Mouse (Mus musculus) liver, postnatal 0 days (tissue): Measurements from ENCODE around the gene Klf4. TPM values are rescaled to one million over a fixed set of nuclear protein-coding genes. Genes with fewer than 3 reads are reported as not detected.

Experiments
- ATAC-seq: fragments of 200-750 bp; cut with Nextera tagmentation; 2 replicates; pipeline ENCODE4 v1.8.0; 2017; ENCODE audit warnings: mild to moderate bottlenecking, moderate library complexity
- DNase-seq: peaks from one replicate; pipeline ENCODE4 v3.0.0-alpha.2; 2016
- H3K27ac ChIP-seq: fragments of 300-500 bp; sonication (generic); 2 replicates; pipeline ENCODE4 v1.5.1; 2014; ENCODE audit warnings: antibody characterized with exemption, moderate library complexity, mild to moderate bottlenecking, low read depth
- H3K27me3 ChIP-seq: fragments of 300-500 bp; sonication (generic); 2 replicates; pipeline ENCODE4 v1.6.1; 2014; ENCODE audit warnings: low read length, control low read depth, mixed read lengths; ENCODE audit not compliant: insufficient read depth
- H3K36me3 ChIP-seq: fragments of 300-500 bp; sonication (generic); replicated peaks from 2 replicates; pipeline ENCODE4 v1.6.1; 2014; ENCODE audit warnings: mild to moderate bottlenecking, control low read depth, low read length, moderate library complexity, mixed read lengths; ENCODE audit not compliant: insufficient read depth
- H3K4me1 ChIP-seq: fragments of 300-500 bp; sonication (generic); 2 replicates; pipeline ENCODE4 v1.6.1; 2014; ENCODE audit warnings: antibody characterized with exemption, mild to moderate bottlenecking, control low read depth; ENCODE audit not compliant: insufficient read depth
- H3K4me2 ChIP-seq: fragments of 300-500 bp; sonication (generic); 2 replicates; pipeline ENCODE4 v1.6.1; 2014; ENCODE audit warnings: low read depth, mild to moderate bottlenecking, low read length, moderate library complexity, mixed read lengths
- H3K4me3 ChIP-seq: fragments of 300-500 bp; sonication (generic); 2 replicates; pipeline ENCODE4 v1.5.1; 2014; ENCODE audit warnings: low read depth, low read length
- H3K9ac ChIP-seq: fragments of 300-500 bp; sonication (generic); replicated peaks from 2 replicates; pipeline ENCODE4 v1.6.1; 2014; ENCODE audit warnings: mild to moderate bottlenecking, moderate library complexity
- H3K9me3 ChIP-seq: fragments of 300-500 bp; sonication (generic); 2 replicates; pipeline ENCODE4 v1.6.1; 2016; ENCODE audit warnings: mild to moderate bottlenecking, control low read depth, low read length, mixed read lengths
- CTCF ChIP-seq: sonication (generic); IDR thresholded peaks from 2 replicates; pipeline ENCODE4 v1.5.1; 2016; ENCODE audit warnings: antibody characterized with exemption, low read depth
- EP300 ChIP-seq: IDR thresholded peaks from 2 replicates; pipeline ENCODE4 v1.6.1; 2016; ENCODE audit warnings: antibody characterized with exemption, low read depth, mild to moderate bottlenecking
- WGBS: fragments of 180-500 bp; shearing (Covaris S2); extraction: QIAGEN DNeasy Blood & Tissue Kit; methylation state at CpG from one replicate; pipeline ENCODE4 v1.1.7; 2014; ENCODE audit not compliant: insufficient replicate concordance; 5-methylcytosine and 5-hydroxymethylcytosine counted together
- polyA plus RNA-seq: library from polyadenylated mRNA; unstranded; fragments of >200 nt; fragmentation: Nextera tagmentation; extraction: Ambion mirVana; gene quantifications from 2 replicates; pipeline ENCODE4 v1.2.1, GENCODE M21; 2015

Gene Klf4
- polyA plus RNA-seq, 1 experiment from 2014 or later: 1.1 TPM

DNA sequence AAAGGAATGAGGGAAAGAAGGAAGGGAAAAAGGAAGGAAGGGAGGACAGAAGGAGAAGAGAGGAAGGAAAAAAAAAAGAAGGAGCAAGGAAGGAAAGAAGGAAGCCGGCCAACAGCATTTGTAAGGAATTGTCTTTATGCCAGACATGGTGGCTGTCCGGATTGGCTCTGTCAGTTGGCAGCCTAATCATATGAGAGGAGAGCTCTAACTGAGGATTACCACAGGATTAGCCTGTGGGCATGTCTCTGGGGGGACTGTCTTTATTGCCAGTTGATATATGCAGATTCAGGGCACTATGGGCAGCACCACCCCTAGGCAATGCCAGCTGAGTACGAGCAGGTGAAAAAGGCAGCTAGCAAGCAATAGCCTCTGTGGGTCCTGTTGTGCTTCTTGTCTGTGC is 29.8 kb upstream of the Klf4 start:
- H3K9ac ChIP-seq: no peak overlapping the region
- TF ChIP-seq EP300 (no peak), CTCF (no peak)
- no peak for DNase-seq
- no peak overlapping the region for H3K4me3 ChIP-seq
- ATAC-seq: no peak
- H3K36me3 ChIP-seq: no peaks in the 10 kb centered on the region
- no peaks in the 10 kb centered on the region for H3K4me1 ChIP-seq
- H3K27me3 ChIP-seq: peaks cover 38% of the 10 kb centered on the region
- H3K4me2 ChIP-seq: no peak overlapping the region
- H3K27ac ChIP-seq: no peak overlapping the region
- 75% methylated on average over 3 of the region's 3 CpGs for WGBS
- H3K9me3 ChIP-seq: peaks cover 12% of the 10 kb centered on the region

DNA sequence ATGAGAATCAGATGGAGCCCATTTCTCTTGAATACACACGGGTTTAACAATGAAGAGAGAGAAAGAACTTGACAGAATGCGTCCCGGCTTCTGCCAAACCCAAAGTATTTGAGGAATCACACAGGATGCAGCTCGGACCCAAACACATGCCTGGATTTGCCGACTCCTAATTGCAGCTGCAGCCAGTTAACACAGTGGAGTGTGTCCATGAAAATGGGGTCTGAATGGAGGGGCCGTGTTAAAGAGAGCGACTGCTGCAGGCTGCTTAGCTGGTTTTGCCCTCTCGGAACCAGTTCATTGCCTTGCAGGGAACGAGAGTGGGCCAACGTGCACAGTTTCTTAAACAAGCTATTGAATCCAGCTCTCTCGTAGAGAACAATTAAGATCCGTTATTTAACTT is 14.6 kb upstream of the Klf4 start:
- no peak overlapping the region for H3K4me3 ChIP-seq
- H3K4me2 ChIP-seq: no peak overlapping the region
- DNase-seq: no peak
- no peaks in the 10 kb centered on the region for H3K36me3 ChIP-seq
- no peak overlapping the region for H3K9ac ChIP-seq
- no peak for ATAC-seq
- TF ChIP-seq EP300 (no peak), CTCF (no peak)
- peaks cover 39% of the 10 kb centered on the region; the same call in 1 of the 2 replicates for H3K27me3 ChIP-seq
- H3K9me3 ChIP-seq: no peaks in the 10 kb centered on the region
- no peak overlapping the region for H3K27ac ChIP-seq
- 82% methylated on average over 12 of the region's 12 CpGs for WGBS
- H3K4me1 ChIP-seq: no peaks in the 10 kb centered on the region

DNA sequence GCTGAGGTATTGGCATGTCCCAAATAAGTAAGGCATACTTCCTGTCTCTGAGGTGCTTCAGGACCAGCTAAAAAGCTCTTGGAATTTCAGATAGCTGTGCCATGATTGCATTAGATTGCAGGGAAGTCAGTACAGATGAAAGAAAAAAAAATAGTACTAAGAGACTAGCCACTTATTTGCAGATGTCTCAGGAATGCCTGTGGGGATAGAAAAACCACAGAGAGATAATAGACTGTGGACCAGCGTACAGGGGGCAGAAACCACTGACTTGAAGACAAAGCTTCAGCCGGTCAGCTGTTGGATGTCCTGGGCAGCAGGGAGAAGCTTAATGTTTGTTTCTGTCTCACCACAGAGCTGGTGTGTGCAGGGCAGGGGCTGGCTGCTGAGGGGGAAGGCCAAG is 10.5 kb upstream of the Klf4 start:
- H3K4me2 ChIP-seq: no peak overlapping the region
- TF ChIP-seq EP300 (no peak), CTCF (no peak)
- 53% methylated on average over 2 of the region's 2 CpGs for WGBS
- H3K4me1 ChIP-seq: no peaks in the 10 kb centered on the region
- ATAC-seq (no peak), DNase-seq (no peak)
- H3K9ac ChIP-seq: no peak overlapping the region
- H3K27me3 ChIP-seq: peaks cover 38% of the 10 kb centered on the region; the same call in 1 of the 2 replicates
- no peak overlapping the region for H3K4me3 ChIP-seq
- H3K27ac ChIP-seq: no peak overlapping the region
- H3K9me3 ChIP-seq: no peaks in the 10 kb centered on the region
- no peaks in the 10 kb centered on the region for H3K36me3 ChIP-seq

DNA sequence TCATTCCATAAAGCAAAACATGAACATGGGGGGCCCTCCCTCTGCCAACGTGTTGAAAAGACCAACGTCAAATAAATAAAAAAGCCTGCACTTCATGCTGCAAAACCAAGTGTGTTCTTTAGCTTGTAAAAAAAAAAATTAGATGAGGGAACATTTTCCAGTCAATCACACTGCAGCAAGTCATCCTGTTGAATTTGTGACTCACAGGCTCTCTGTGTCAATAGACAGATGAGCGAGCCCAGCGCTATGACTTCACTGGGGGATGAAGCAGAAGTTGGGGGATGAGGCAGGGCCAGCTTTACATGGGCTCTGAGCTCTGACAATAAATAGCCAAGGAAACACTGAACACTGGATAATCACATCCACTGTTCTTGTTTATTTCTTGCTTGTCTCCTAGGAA is 9.4 kb upstream of the Klf4 start:
- 60% methylated on average over 4 of the region's 4 CpGs for WGBS
- no peak overlapping the region for H3K9ac ChIP-seq
- H3K36me3 ChIP-seq: no peaks in the 10 kb centered on the region
- H3K27ac ChIP-seq: no peak overlapping the region
- no peaks in the 10 kb centered on the region for H3K9me3 ChIP-seq
- ATAC-seq (no peak), DNase-seq (no peak)
- H3K4me2 ChIP-seq: no peak overlapping the region
- H3K27me3 ChIP-seq: peaks cover 44% of the 10 kb centered on the region
- no peak for TF ChIP-seq EP300
- TF ChIP-seq CTCF: no peak
- no peak overlapping the region for H3K4me3 ChIP-seq
- no peaks in the 10 kb centered on the region for H3K4me1 ChIP-seq

DNA sequence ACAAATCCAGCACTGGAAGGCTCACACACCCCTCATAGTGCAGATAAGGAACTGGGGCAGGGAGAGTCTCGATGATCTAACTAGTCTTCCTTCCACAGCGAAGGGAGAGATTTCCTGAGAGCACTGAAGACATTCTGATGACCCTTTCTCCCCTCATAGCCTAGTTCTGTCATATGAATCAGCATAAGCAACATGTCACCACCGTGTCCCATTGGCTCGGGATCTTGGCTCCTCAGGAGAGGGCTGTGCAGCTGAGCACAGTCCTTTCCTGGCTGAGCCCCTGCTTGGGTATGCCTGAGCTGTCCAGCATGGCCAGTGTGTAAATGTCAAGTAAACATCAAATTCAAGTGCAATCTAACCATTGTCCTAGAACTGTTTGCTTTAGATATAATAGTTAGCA is 9.0 kb upstream of the Klf4 start:
- no peaks in the 10 kb centered on the region for H3K36me3 ChIP-seq
- H3K9ac ChIP-seq: no peak overlapping the region
- no peaks in the 10 kb centered on the region for H3K9me3 ChIP-seq
- ATAC-seq (no peak), DNase-seq (no peak)
- no peaks in the 10 kb centered on the region for H3K4me1 ChIP-seq
- WGBS: 43% methylated on average over 4 of the region's 4 CpGs
- H3K4me3 ChIP-seq: no peak overlapping the region
- peaks cover 47% of the 10 kb centered on the region for H3K27me3 ChIP-seq
- TF ChIP-seq CTCF (no peak), EP300 (no peak)
- no peak overlapping the region for H3K27ac ChIP-seq
- H3K4me2 ChIP-seq: no peak overlapping the region

DNA sequence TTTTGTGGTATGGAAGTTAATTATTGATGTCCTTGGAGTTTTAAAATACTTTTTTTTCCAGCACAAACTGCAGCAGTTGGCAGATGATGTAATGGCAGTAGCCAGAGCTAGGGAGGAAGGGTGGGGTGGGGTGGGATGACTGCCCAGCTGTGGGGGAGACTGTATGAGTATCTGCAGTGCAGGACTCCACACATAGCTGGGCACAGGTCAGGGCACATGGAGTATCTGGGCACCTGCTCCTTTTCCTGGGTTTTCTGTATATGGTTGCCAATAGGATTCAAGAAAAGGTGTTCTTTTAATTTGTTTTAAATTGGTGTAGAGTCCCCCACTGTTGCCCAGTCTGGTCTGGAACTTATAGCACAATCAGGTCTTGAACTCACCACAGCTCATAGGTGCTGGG is 2.7 kb upstream of the Klf4 start:
- TF ChIP-seq EP300 (no peak), CTCF (no peak)
- H3K4me1 ChIP-seq: peaks cover 23% of the 10 kb centered on the region
- DNase-seq: no peak
- peaks cover 66% of the 10 kb centered on the region for H3K27me3 ChIP-seq
- H3K27ac ChIP-seq: no peak overlapping the region
- no peak for ATAC-seq
- H3K9ac ChIP-seq: no peak overlapping the region
- H3K4me2 ChIP-seq: no peak overlapping the region
- no peaks in the 10 kb centered on the region for H3K9me3 ChIP-seq
- no peak overlapping the region for H3K4me3 ChIP-seq
- no peaks in the 10 kb centered on the region for H3K36me3 ChIP-seq

DNA sequence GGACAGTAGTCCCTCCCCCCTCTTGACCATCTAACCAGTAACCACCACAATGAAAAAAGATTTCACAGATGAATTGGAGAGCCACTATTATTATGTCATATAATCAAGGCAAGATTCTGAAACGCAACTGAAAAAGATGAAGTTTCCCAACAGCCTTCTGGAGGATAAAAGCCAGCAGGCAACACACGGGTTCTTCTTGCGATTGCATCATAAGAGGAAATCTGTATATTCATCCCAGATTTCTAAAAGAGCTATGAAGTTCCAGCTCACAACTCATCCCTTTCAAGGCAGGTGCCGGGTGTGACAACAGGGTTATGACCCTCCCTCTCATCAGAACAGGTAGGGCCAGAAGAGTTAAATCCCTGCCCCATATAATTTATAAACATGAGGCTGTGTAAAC is 2.2 kb upstream of the Klf4 start:
- H3K4me2 ChIP-seq: no peak overlapping the region
- DNase-seq (no peak), ATAC-seq (no peak)
- H3K9ac ChIP-seq: no peak overlapping the region
- no peak overlapping the region for H3K4me3 ChIP-seq
- peaks cover 68% of the 10 kb centered on the region for H3K27me3 ChIP-seq
- no peak overlapping the region for H3K27ac ChIP-seq
- TF ChIP-seq CTCF: no peak
- no peak for TF ChIP-seq EP300
- H3K4me1 ChIP-seq: peaks cover 24% of the 10 kb centered on the region
- 59% methylated on average over 4 of the region's 4 CpGs for WGBS
- H3K9me3 ChIP-seq: no peaks in the 10 kb centered on the region
- no peaks in the 10 kb centered on the region for H3K36me3 ChIP-seq
